Mouse (Mus musculus) midbrain, embryonic 10.5 days (tissue): ENCODE results near the gene Rbbp9. TPM values are rescaled to one million over a fixed set of nuclear protein-coding genes. Genes with fewer than 3 reads are reported as not detected.
"Not testable (repeated sequence)": the region's sequence is repeated elsewhere in the genome, so short reads cannot be mapped to it uniquely, and the experiment has no call there.

Experiments used
- DNase-seq: peaks from one replicate; pipeline ENCODE4 v3.0.0-alpha.2; 2017; ENCODE audit warnings: low spot score
- H3K27ac ChIP-seq: fragments of 300-500 bp; sonication (generic); replicated peaks from 2 replicates; pipeline ENCODE4 v1.5.1; 2016; ENCODE audit warnings: mild to moderate bottlenecking
- H3K27me3 ChIP-seq: fragments of 300-500 bp; sonication (generic); 2 replicates; pipeline ENCODE4 v1.6.1; 2016; ENCODE audit warnings: low read depth, mild to moderate bottlenecking; ENCODE audit not compliant: poor library complexity, severe bottlenecking
- H3K36me3 ChIP-seq: fragments of 300-500 bp; sonication (generic); 2 replicates; pipeline ENCODE4 v1.6.1; 2016; ENCODE audit warnings: mild to moderate bottlenecking, moderate library complexity
- H3K4me1 ChIP-seq: fragments of 300-500 bp; sonication (generic); 2 replicates; pipeline ENCODE4 v1.6.1; 2016
- H3K4me3 ChIP-seq: fragments of 300-500 bp; sonication (generic); 2 replicates; pipeline ENCODE4 v1.5.1; 2016; ENCODE audit warnings: mild to moderate bottlenecking, moderate library complexity
- H3K9me3 ChIP-seq: fragments of 300-500 bp; sonication (generic); replicated peaks from 2 replicates; pipeline ENCODE4 v1.6.1; 2016; ENCODE audit warnings: mild to moderate bottlenecking
- WGBS: fragments of 180-500 bp; shearing (Covaris S2); methylation state at CpG from one replicate; pipeline ENCODE4 v1.1.7; 2016; 5-methylcytosine and 5-hydroxymethylcytosine counted together
- polyA plus RNA-seq: library from polyadenylated mRNA; unstranded; fragments of >200 nt; fragmentation: Nextera tagmentation; extraction: Ambion mirVana; gene quantifications from 2 replicates; pipeline ENCODE4 v1.2.1, GENCODE M21; 2016

Rbbp9 gene
- 60.4 and 66.4 TPM in 2 replicates for polyA plus RNA-seq

GRCm38 (mm10) chr2:144550529-144550928, at the start of gene Rbbp9:
Rbbp9 (minus strand) TSS chr2:144550869.
- Histone ChIP-seq H3K9me3 (no peaks in the 10 kb centered on the region), H3K27me3 (no peaks in the 10 kb centered on the region), H3K4me3 (peak within 1 kb of the TSS; percentile 81), H3K4me1 (peaks cover 16% of the 10 kb centered on the region), H3K27ac (peak within 1 kb of the TSS; percentile 93), H3K36me3 (peaks cover 26% of the 10 kb centered on the region)
- DNase-seq = peak; percentile 80
- under 1% methylated on average over 17 of the region's 17 CpGs for WGBS

DNA sequence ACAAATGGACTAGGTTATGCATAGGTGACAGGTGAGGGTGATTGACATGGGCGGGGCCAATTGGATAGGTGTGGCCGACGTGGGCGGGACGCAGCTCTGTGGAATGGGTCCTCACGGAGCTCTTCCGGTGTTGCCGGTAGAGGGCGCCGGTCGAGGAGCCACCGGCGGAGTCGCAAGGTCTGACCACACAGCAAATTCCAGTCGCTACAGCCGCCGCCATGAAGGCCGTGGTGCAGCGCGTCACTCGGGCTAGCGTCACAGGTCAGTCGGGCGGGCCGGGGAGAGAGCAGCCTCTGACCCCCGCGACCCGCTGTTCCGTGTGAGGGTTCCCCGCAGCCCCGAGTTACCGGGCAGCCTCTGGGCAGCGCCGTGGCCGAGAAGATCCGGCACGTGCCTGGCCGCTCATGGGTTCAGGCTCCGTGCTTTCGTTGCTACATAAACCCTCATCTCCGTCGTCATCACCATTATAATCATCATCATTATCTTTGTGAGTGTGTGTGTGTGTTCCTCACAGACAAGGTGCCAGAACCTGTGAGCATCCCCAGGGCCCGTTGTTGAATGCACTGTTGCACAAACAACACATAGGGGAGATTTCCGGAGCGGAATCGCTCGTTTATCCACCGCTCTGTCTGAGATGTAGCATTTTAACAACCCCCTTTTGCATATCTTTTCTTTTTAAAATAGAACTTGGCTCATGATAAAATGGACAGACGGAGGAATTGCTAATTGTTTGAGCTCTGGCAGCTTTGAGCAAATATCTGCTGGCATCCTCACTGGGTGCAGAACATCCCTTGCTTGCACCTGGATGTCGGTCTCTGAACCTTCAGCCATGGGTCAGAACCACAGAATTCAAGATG, 49.4 kb upstream of the Rbbp9 start, which contains the start of gene Dtd1:
Gene Dtd1 (plus strand): TSS at position 67 of the 857 bp plus-strand sequence.
- peaks cover 3% of the 10 kb centered on the region; the same call in 1 of the 2 replicates for H3K4me1 ChIP-seq
- no peaks in the 10 kb centered on the region for H3K27me3 ChIP-seq
- H3K4me3 ChIP-seq = peak within 1 kb of the TSS; percentile 75
- peaks cover 8% of the 10 kb centered on the region for H3K36me3 ChIP-seq
- peak within 1 kb of the TSS; percentile 93 for H3K27ac ChIP-seq
- H3K9me3 ChIP-seq = no peaks in the 10 kb centered on the region
- 3% methylated on average over 50 of the region's 50 CpGs for WGBS
- DNase-seq = peak; percentile 86

- Histone ChIP-seq H3K27me3 (no peaks in the 10 kb centered on the region), H3K36me3 (peaks cover 8% of the 10 kb centered on the region), H3K27ac (no peak overlapping the region), H3K4me3 (no peak overlapping the region), H3K9me3 (no peaks in the 10 kb centered on the region), H3K4me1 (peaks cover 12% of the 10 kb centered on the region)
- WGBS = 73% methylated on average over 2 of the region's 2 CpGs
- no peak for DNase-seq
Observed at GRCm38 (mm10) chr2:144598006-144598405, 47.3 kb upstream of the Rbbp9 start.

DNA sequence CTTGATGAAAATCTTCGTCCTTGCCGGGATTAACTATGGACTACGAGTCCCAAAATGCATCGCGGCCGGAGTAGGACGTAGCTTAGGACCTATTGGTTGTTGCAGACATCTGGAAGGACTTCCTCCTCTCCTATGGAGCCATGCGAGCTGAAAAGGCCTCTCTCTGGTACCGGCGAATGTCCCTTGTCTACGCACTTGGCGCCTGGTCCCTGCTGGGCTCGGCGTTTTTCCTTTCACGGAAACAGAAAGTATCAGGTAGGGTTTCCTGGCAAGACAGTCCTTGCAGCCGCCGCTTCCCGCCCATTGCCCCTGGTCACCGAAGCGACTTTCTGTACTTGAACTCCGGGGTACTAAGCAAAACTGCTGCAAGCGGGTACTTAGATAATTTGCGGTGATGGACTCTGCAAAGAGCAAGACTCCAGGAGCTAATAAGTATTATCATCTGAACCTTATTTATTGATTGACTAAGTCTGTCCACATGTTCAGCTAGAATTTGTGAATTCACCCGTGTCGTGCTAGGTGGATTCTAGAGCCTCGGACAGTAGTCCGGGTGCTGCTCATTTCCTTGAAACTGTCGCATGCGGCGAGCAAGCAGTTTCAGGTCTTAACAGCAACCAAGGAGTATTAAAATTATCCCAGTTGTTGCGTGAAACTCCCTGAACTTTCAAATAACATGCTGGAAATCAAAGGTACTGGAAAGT, 43.4 kb upstream of the Rbbp9 start, which contains the start of gene Smim26:
Gene Smim26 (plus strand): TSS at position 104 of the 701 bp plus-strand sequence.
- Histone ChIP-seq H3K4me3 (peak within 1 kb of the TSS; percentile 71), H3K4me1 (peaks cover 9% of the 10 kb centered on the region), H3K36me3 (peaks cover 21% of the 10 kb centered on the region), H3K9me3 (no peaks in the 10 kb centered on the region), H3K27me3 (no peaks in the 10 kb centered on the region), H3K27ac (peak within 1 kb of the TSS; percentile 80)
- 3% methylated on average over 31 of the region's 31 CpGs for WGBS
- DNase-seq = peak; percentile 79

DNA sequence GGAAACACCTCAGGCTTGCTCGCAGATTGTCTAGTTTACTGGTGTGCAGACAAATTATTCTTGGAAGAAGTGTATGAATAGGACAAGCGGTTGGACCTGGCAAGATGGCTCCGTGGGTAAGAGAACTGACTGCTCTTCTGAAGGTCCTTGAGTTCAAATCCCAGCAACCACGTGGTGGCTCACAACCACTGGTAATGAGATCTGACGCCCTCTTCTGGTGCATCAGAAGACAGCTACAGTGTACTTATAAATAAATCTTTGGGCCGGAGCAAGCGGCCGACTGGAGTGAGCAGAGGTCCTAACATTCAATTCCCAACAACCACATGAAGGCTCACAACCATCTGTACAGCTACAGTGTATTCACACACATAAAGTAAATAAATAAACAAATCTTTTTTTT, 42.4 kb upstream of the Rbbp9 start:
- H3K9me3 ChIP-seq, H3K27ac ChIP-seq, H3K27me3 ChIP-seq, H3K4me1 ChIP-seq, DNase-seq, H3K4me3 ChIP-seq: not testable (repeated sequence)
- 66% methylated on average over 8 of the region's 8 CpGs for WGBS
- peaks cover 32% of the 10 kb centered on the region for H3K36me3 ChIP-seq

DNA sequence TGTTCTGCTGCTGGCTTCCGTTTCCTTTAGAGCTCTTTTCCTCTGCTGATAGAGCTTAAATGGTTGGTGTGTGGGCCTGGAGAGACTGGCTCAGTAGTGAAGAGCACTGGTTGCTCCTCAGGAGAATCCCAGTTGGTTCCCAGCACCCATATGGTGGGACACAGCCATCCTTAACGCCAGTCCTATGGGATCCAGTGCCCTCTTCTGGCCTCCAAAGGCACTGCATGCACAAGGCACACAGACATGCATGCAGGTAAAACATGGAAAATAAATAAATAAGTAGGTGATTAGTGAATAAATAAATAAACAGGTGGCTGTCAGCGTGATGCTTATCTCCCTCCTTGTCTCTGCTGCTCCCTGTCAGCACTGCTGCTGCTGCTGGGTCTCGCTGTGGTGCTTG, 38.1 kb upstream of the Rbbp9 start:
- Histone ChIP-seq H3K27me3 (no peaks in the 10 kb centered on the region), H3K4me1 (no peaks in the 10 kb centered on the region), H3K27ac (no peak overlapping the region), H3K9me3 (peaks cover 3% of the 10 kb centered on the region; the same call in 1 of the 2 replicates), H3K36me3 (peaks cover 67% of the 10 kb centered on the region), H3K4me3 (no peak overlapping the region)
- 83% methylated on average over 4 of the region's 4 CpGs for WGBS
- no peak for DNase-seq

DNA sequence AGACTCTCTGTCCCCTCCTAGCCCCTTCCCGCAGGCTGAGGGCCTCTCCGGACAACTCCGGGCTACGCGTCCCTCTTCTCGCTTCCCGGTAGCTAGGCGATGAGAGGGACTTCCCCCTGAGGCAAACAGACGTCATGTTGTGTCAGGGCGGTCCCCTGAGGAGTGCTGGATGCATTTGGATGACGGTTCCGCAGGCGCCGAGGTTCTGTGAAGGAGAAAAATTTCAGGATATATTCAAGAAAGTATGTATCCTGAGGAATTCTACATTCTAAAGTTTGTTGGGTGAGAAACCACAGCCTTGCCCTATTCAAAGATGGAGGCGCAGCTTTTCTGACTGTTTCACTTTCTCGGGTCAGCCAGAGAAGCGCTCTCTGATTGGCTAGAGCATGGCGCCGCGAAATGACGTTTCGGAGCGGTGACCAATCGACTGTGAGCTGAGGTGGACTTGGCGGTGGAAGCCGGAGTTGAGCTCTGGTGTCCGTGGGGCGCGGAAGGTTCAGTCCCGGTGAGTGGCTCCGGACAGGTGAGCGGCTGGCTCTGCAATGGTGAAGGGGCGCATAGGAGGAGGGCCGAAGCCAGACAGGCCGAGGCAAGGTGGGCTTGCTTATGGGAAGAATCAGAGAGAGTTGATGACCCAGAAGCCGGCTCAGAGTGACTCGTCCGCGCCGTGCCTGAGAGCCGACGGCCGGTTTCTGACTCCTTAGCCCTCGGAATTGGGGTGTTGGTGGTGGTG, 5.3 kb upstream of the Rbbp9 start, which contains the start of gene Sec23b:
Gene Sec23b (plus strand): TSS at position 410 of the 733 bp plus-strand sequence.
- H3K4me1 ChIP-seq = peaks cover 19% of the 10 kb centered on the region
- H3K27me3 ChIP-seq = no peaks in the 10 kb centered on the region
- WGBS = under 1% methylated on average over 44 of the region's 44 CpGs
- H3K9me3 ChIP-seq = no peaks in the 10 kb centered on the region
- peak; percentile 95 for DNase-seq
- peak within 1 kb of the TSS; percentile 85 for H3K4me3 ChIP-seq
- peak within 1 kb of the TSS; percentile 94 for H3K27ac ChIP-seq
- H3K36me3 ChIP-seq = peaks cover 21% of the 10 kb centered on the region

DNA sequence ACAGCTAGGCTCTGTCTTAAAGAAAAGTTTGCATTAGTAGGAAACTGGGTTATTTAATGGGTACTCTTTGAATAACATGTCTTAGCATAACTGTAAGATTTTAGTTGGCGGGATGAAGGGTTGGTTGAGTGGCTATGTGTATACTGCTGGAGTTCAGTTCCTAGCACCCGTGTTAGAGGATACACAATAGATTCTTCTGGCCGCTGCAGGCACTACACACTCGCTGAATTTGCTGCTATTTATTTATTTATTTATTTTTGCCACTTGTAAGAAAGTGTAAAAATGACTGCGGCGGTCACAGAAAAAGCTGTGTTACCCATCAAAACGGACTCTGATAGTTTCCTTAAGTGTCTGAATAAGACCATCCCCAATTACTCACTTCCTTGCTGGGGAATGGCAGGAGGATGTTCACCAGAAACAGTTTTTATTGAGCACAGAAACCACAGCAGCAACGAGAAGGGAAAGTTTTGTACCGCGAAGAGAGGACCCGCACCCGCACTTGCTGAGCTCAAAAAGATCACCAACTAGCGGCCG, 4.7 kb upstream of the Rbbp9 start:
- no peaks in the 10 kb centered on the region for H3K9me3 ChIP-seq
- WGBS = 3% methylated on average over 14 of the region's 14 CpGs
- DNase-seq = no peak
- H3K27me3 ChIP-seq = no peaks in the 10 kb centered on the region
- H3K36me3 ChIP-seq = peaks cover 16% of the 10 kb centered on the region
- H3K4me1 ChIP-seq = peaks cover 19% of the 10 kb centered on the region
- peak overlapping the region; percentile 94 for H3K27ac ChIP-seq
- peak overlapping the region; percentile 85 for H3K4me3 ChIP-seq

- Histone ChIP-seq H3K27ac (no peak overlapping the region), H3K4me3 (no peak overlapping the region), H3K4me1 (peaks cover 28% of the 10 kb centered on the region), H3K36me3 (peaks cover 2% of the 10 kb centered on the region; the same call in 1 of the 2 replicates), H3K9me3 (no peaks in the 10 kb centered on the region), H3K27me3 (no peaks in the 10 kb centered on the region)
- 94% methylated on average over 3 of the region's 3 CpGs for WGBS
- no peak for DNase-seq
Observed at GRCm38 (mm10) chr2:144553905-144554304, 3.2 kb upstream of the Rbbp9 start.

DNA sequence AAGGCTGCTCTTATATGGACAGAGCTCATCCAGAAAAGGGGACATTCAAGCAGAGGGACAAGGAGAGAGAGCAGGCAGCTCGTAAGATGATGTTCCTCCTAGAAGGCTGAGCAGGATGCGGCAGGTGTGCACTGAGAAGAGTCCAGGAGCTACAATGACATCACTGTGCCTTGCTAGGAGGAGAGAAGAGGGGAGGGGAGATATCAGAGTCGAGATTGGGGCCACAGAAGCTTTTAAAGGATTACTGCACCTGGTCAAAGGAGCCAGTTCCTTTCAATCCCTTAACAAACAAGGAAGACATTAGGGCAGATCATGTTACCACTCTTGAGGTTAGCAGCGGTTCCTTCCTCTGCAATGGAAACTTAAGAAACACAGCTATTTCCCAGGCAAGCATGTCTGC, 3.1 kb downstream of the Rbbp9 start:
- Histone ChIP-seq H3K4me3 (no peak overlapping the region), H3K9me3 (no peaks in the 10 kb centered on the region), H3K36me3 (peaks cover 56% of the 10 kb centered on the region), H3K27ac (no peak overlapping the region), H3K4me1 (peaks cover 10% of the 10 kb centered on the region), H3K27me3 (no peaks in the 10 kb centered on the region)
- DNase-seq = no peak
- WGBS = 75% methylated on average over 4 of the region's 4 CpGs

DNA sequence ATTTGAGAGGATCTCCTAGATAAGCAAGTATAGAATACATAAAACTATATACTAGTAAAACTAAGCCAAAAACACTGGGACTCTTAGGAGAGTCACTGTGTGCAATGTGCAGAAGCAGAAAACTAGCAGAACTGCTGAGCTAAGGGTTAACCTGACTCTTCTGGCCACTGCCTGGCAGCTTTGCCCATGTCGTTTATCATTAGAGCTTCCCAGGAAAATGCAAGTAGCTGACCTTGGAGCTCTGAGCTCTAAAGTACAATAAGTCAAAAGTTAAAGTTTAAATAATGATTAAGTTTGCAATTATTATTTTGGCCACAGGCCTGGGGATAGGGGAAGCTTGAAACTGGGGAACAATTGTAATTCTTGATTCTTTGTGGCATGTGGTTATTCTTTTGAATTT, 5.2 kb downstream of the Rbbp9 start:
- 91% methylated on average over 1 of the region's 1 CpGs for WGBS
- H3K4me3 ChIP-seq = no peak overlapping the region
- peaks cover 10% of the 10 kb centered on the region for H3K4me1 ChIP-seq
- no peak overlapping the region for H3K27ac ChIP-seq
- DNase-seq = no peak
- no peaks in the 10 kb centered on the region for H3K9me3 ChIP-seq
- H3K36me3 ChIP-seq = peaks cover 77% of the 10 kb centered on the region
- H3K27me3 ChIP-seq = no peaks in the 10 kb centered on the region

DNA sequence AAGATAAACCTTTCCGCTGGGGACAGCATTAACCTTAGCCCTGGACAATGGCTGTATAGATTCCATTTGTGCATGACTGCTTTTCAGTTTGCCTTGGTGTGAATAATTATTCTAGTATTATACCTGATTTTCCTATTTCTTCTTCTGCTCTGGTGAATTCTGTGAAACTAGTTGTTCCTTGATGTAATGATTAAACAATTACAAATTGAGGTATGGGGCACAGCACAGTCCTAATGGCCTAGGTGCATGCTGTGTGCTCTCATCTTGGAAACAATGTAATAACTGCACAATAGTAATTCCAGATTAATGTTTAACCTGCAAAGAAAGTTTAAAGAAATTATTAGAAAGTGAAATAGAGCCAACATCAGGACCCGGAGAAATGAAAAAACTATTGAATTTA, 5.6 kb downstream of the Rbbp9 start:
- Histone ChIP-seq H3K36me3 (peaks cover 81% of the 10 kb centered on the region), H3K27me3 (no peaks in the 10 kb centered on the region), H3K9me3 (no peaks in the 10 kb centered on the region), H3K4me1 (peaks cover 9% of the 10 kb centered on the region), H3K4me3 (no peak overlapping the region), H3K27ac (no peak overlapping the region)
- 94% methylated on average over 2 of the region's 2 CpGs for WGBS
- no peak for DNase-seq
